Mouse (Mus musculus) midbrain, embryonic 15.5 days (tissue): ENCODE data around the gene Rasl10a. TPM values are rescaled to one million over a fixed set of nuclear protein-coding genes. Genes with fewer than 3 reads are reported as not detected.

ENCODE experiments used
- microRNA-seq: library from miRNA; unstranded; fragments of <30 nt; microRNA quantifications from one replicate; pipeline ENCODE4, GENCODE M21; 2016
- polyA plus RNA-seq: library from polyadenylated mRNA; unstranded; fragments of >200 nt; fragmentation: Nextera tagmentation; extraction: Ambion mirVana; gene quantifications from 2 replicates; pipeline ENCODE4 v1.2.1, GENCODE M21; 2015

The Rasl10a gene
- polyA plus RNA-seq, 1 experiment from 2014 or later: 0.77 TPM

Small RNA genes lying within 50 kb of the gene (microRNA-seq; reads per million reads assigned to microRNA genes)
- gene Gm47296: not detected

Other genes starting within 250 kb of the Rasl10a start
- 63.6 and 66.8 TPM in 2 replicates for gene Nf2, start 208.6 kb upstream of the Rasl10a start, polyA plus RNA-seq
- gene Nipsnap1, start 184.2 kb upstream of the Rasl10a start, polyA plus RNA-seq: 150 and 152 TPM in 2 replicates
- 58.2 and 59.7 TPM in 2 replicates for gene Thoc5, start 162.8 kb upstream of the Rasl10a start, polyA plus RNA-seq
- 3.6 and 3.9 TPM in 2 replicates for gene Nefh, start 110.1 kb upstream of the Rasl10a start, polyA plus RNA-seq
- 110 and 113 TPM in 2 replicates for gene Ap1b1, start 71.3 kb upstream of the Rasl10a start, polyA plus RNA-seq
- gene Gas2l1, start 7.2 kb downstream of the Rasl10a start, polyA plus RNA-seq: 25.2 and 26.1 TPM in 2 replicates
- 49.5 and 55.4 TPM in 2 replicates for gene Rhbdd3, start 40.8 kb downstream of the Rasl10a start, polyA plus RNA-seq
- gene Ewsr1, start 41.1 kb downstream of the Rasl10a start, polyA plus RNA-seq: 635 and 653 TPM in 2 replicates
- gene Emid1, start 94.1 kb downstream of the Rasl10a start, polyA plus RNA-seq: 9.3 and 10.3 TPM in 2 replicates
- gene Kremen1, start 203.4 kb downstream of the Rasl10a start, polyA plus RNA-seq: 5.2 and 6.0 TPM in 2 replicates